Mouse (Mus musculus): Measurements from ENCODE around the gene Krtdap. TPM values are rescaled to one million over a fixed set of nuclear protein-coding genes. Genes with fewer than 3 reads are reported as not detected.

The Krtdap gene
- polyA plus RNA-seq (2015; fragmentation: Illumina TruSeq; extraction: RNeasy Lipid Tissue Mini Kit (QIAGEN cat#74804); ENCODE audit: low read depth, low replicate concordance): not detected

GRCm38 (mm10) chr7:30787377-30788022, at the start of gene Krtdap:
TSS of gene Krtdap (plus strand) at chr7:30787896.

GRCm38 (mm10) chr7:30743617-30744016, 44.1 kb upstream of the Krtdap start, which contains the start of gene Gapdhs:
TSS of gene Gapdhs (minus strand) at chr7:30743681.

DNA sequence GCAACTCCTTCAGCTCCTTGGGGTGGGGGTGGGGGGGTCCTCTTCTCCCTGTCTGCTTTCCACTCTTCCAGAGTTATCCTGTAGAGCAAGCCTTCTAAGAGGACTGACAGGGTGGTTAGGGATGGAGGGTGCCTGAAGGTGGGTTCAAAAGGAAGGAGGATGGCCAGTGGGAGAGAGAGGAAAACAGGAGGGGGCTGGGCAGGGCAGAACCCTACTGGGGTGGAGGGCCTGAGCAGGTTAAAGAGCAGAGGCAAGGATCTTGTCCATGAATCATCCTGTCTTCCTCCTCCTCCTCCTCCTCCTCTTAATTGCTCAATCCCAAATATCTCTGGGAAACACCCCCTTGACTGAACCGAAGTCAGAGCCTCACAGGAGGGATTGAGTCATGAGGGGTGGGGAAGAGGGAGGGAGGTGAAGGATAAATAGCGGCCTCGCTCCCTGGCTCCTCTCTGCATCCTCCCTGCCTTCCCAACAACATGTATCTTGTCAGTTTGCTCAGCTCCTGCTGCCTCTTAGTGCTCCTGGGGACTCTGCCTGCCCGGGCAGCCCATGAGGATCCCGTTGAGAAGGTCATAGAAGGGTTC, 36.5 kb upstream of the Krtdap start, which contains the start of gene Sbsn:
TSS of gene Sbsn (plus strand) at position 386 of the 584 bp plus-strand sequence.

DNA sequence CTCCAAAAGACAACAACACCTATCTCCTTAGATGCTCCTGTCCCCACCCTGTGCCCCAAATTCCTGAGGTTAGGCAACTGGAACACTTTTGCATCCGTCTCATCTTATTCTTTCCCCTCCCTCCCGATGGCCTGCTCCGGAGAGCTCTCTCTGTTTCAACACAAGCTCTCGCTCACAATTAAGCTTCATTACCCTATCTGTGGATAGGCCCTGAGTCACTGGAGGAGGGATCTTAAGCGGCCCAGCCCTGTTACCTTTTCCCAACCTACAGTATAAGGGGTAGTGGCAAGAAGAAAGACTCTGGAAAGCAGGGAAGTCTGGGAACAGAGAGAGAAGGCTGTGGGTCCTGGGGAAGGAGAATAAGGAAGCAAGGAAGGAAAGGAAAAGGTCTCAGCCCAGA, 24.2 kb upstream of the Krtdap start, which contains the start of gene Dmkn:
TSS of gene Dmkn (plus strand) at position 301 of the 400 bp plus-strand sequence.

GRCm38 (mm10) chr7:30823675-30824074, 36.0 kb downstream of the Krtdap start, which contains the start of gene Ffar2:
TSS of gene Ffar2 (minus strand) at chr7:30823775.

Other genes starting within 250 kb of the Krtdap start
- gene Hspb6, start 235.7 kb upstream of the Krtdap start, polyA plus RNA-seq (2015; fragmentation: Illumina TruSeq; extraction: RNeasy Lipid Tissue Mini Kit (QIAGEN cat#74804); ENCODE audit: low read depth, low replicate concordance): 7.9 TPM
- 4.5 TPM for gene Proser3, start 235.6 kb upstream of the Krtdap start, polyA plus RNA-seq (2015; fragmentation: Illumina TruSeq; extraction: RNeasy Lipid Tissue Mini Kit (QIAGEN cat#74804); ENCODE audit: low read depth, low replicate concordance)
- 51.4 TPM for gene Lin37, start 228.1 kb upstream of the Krtdap start, polyA plus RNA-seq (2015; fragmentation: Illumina TruSeq; extraction: RNeasy Lipid Tissue Mini Kit (QIAGEN cat#74804); ENCODE audit: low read depth, low replicate concordance)
- gene U2af1l4, start 224.6 kb upstream of the Krtdap start, polyA plus RNA-seq (2015; fragmentation: Illumina TruSeq; extraction: RNeasy Lipid Tissue Mini Kit (QIAGEN cat#74804); ENCODE audit: low read depth, low replicate concordance): 85.7 TPM
- 6.7 TPM for gene Gm49396, start 224.6 kb upstream of the Krtdap start, polyA plus RNA-seq (2015; fragmentation: Illumina TruSeq; extraction: RNeasy Lipid Tissue Mini Kit (QIAGEN cat#74804); ENCODE audit: low read depth, low replicate concordance)
- 158 TPM for gene Psenen, start 224.3 kb upstream of the Krtdap start, polyA plus RNA-seq (2015; fragmentation: Illumina TruSeq; extraction: RNeasy Lipid Tissue Mini Kit (QIAGEN cat#74804); ENCODE audit: low read depth, low replicate concordance)
- 1.5 TPM for gene Igflr1, start 222.5 kb upstream of the Krtdap start, polyA plus RNA-seq (2015; fragmentation: Illumina TruSeq; extraction: RNeasy Lipid Tissue Mini Kit (QIAGEN cat#74804); ENCODE audit: low read depth, low replicate concordance)
- gene Kmt2b, start 199.2 kb upstream of the Krtdap start, polyA plus RNA-seq (2015; fragmentation: Illumina TruSeq; extraction: RNeasy Lipid Tissue Mini Kit (QIAGEN cat#74804); ENCODE audit: low read depth, low replicate concordance): 25.9 TPM
- not detected for gene Zbtb32, start 189.0 kb upstream of the Krtdap start, polyA plus RNA-seq (2015; fragmentation: Illumina TruSeq; extraction: RNeasy Lipid Tissue Mini Kit (QIAGEN cat#74804); ENCODE audit: low read depth, low replicate concordance)
- 1.1 TPM for gene Upk1a, start 175.0 kb upstream of the Krtdap start, polyA plus RNA-seq (2015; fragmentation: Illumina TruSeq; extraction: RNeasy Lipid Tissue Mini Kit (QIAGEN cat#74804); ENCODE audit: low read depth, low replicate concordance)
- 1,546 TPM for gene Cox6b1, start 161.7 kb upstream of the Krtdap start, polyA plus RNA-seq (2015; fragmentation: Illumina TruSeq; extraction: RNeasy Lipid Tissue Mini Kit (QIAGEN cat#74804); ENCODE audit: low read depth, low replicate concordance)
- gene Etv2, start 152.0 kb upstream of the Krtdap start, polyA plus RNA-seq (2015; fragmentation: Illumina TruSeq; extraction: RNeasy Lipid Tissue Mini Kit (QIAGEN cat#74804); ENCODE audit: low read depth, low replicate concordance): not detected
- 72.4 TPM for gene Rbm42, start 137.6 kb upstream of the Krtdap start, polyA plus RNA-seq (2015; fragmentation: Illumina TruSeq; extraction: RNeasy Lipid Tissue Mini Kit (QIAGEN cat#74804); ENCODE audit: low read depth, low replicate concordance)
- 6.4 TPM for gene Haus5, start 122.9 kb upstream of the Krtdap start, polyA plus RNA-seq (2015; fragmentation: Illumina TruSeq; extraction: RNeasy Lipid Tissue Mini Kit (QIAGEN cat#74804); ENCODE audit: low read depth, low replicate concordance)
- gene Pmis2, start 116.3 kb upstream of the Krtdap start, polyA plus RNA-seq (2015; fragmentation: Illumina TruSeq; extraction: RNeasy Lipid Tissue Mini Kit (QIAGEN cat#74804); ENCODE audit: low read depth, low replicate concordance): not detected
- not detected for gene 2200002J24Rik, start 89.0 kb upstream of the Krtdap start, polyA plus RNA-seq (2015; fragmentation: Illumina TruSeq; extraction: RNeasy Lipid Tissue Mini Kit (QIAGEN cat#74804); ENCODE audit: low read depth, low replicate concordance)
- 0.59 TPM for gene Atp4a, start 75.7 kb upstream of the Krtdap start, polyA plus RNA-seq (2015; fragmentation: Illumina TruSeq; extraction: RNeasy Lipid Tissue Mini Kit (QIAGEN cat#74804); ENCODE audit: low read depth, low replicate concordance)
- 184 TPM for gene Tmem147, start 58.4 kb upstream of the Krtdap start, polyA plus RNA-seq (2015; fragmentation: Illumina TruSeq; extraction: RNeasy Lipid Tissue Mini Kit (QIAGEN cat#74804); ENCODE audit: low read depth, low replicate concordance)
- not detected for gene Gapdhs, start 44.2 kb upstream of the Krtdap start, polyA plus RNA-seq (2015; fragmentation: Illumina TruSeq; extraction: RNeasy Lipid Tissue Mini Kit (QIAGEN cat#74804); ENCODE audit: low read depth, low replicate concordance)
- 6.5 TPM for gene Sbsn, start 36.4 kb upstream of the Krtdap start, polyA plus RNA-seq (2015; fragmentation: Illumina TruSeq; extraction: RNeasy Lipid Tissue Mini Kit (QIAGEN cat#74804); ENCODE audit: low read depth, low replicate concordance)
- gene Dmkn, start 24.1 kb upstream of the Krtdap start, polyA plus RNA-seq (2015; fragmentation: Illumina TruSeq; extraction: RNeasy Lipid Tissue Mini Kit (QIAGEN cat#74804); ENCODE audit: low read depth, low replicate concordance): 14.4 TPM
- gene Ffar2, start 35.9 kb downstream of the Krtdap start, polyA plus RNA-seq (2015; fragmentation: Illumina TruSeq; extraction: RNeasy Lipid Tissue Mini Kit (QIAGEN cat#74804); ENCODE audit: low read depth, low replicate concordance): not detected
- gene Ffar3, start 68.3 kb downstream of the Krtdap start, polyA plus RNA-seq (2015; fragmentation: Illumina TruSeq; extraction: RNeasy Lipid Tissue Mini Kit (QIAGEN cat#74804); ENCODE audit: low read depth, low replicate concordance): not detected
- gene Ffar1, start 73.7 kb downstream of the Krtdap start, polyA plus RNA-seq (2015; fragmentation: Illumina TruSeq; extraction: RNeasy Lipid Tissue Mini Kit (QIAGEN cat#74804); ENCODE audit: low read depth, low replicate concordance): not detected
- gene Cd22, start 92.4 kb downstream of the Krtdap start, polyA plus RNA-seq (2015; fragmentation: Illumina TruSeq; extraction: RNeasy Lipid Tissue Mini Kit (QIAGEN cat#74804); ENCODE audit: low read depth, low replicate concordance): 0.55 TPM
- 324 TPM for gene Mag, start 127.0 kb downstream of the Krtdap start, polyA plus RNA-seq (2015; fragmentation: Illumina TruSeq; extraction: RNeasy Lipid Tissue Mini Kit (QIAGEN cat#74804); ENCODE audit: low read depth, low replicate concordance)
- gene Hamp2, start 136.8 kb downstream of the Krtdap start, polyA plus RNA-seq (2015; fragmentation: Illumina TruSeq; extraction: RNeasy Lipid Tissue Mini Kit (QIAGEN cat#74804); ENCODE audit: low read depth, low replicate concordance): not detected
- gene Hamp, start 156.1 kb downstream of the Krtdap start, polyA plus RNA-seq (2015; fragmentation: Illumina TruSeq; extraction: RNeasy Lipid Tissue Mini Kit (QIAGEN cat#74804); ENCODE audit: low read depth, low replicate concordance): not detected
- 193 TPM for gene Usf2, start 168.9 kb downstream of the Krtdap start, polyA plus RNA-seq (2015; fragmentation: Illumina TruSeq; extraction: RNeasy Lipid Tissue Mini Kit (QIAGEN cat#74804); ENCODE audit: low read depth, low replicate concordance)
- gene Lsr, start 185.6 kb downstream of the Krtdap start, polyA plus RNA-seq (2015; fragmentation: Illumina TruSeq; extraction: RNeasy Lipid Tissue Mini Kit (QIAGEN cat#74804); ENCODE audit: low read depth, low replicate concordance): 8.0 TPM
- not detected for gene Fam187b, start 185.9 kb downstream of the Krtdap start, polyA plus RNA-seq (2015; fragmentation: Illumina TruSeq; extraction: RNeasy Lipid Tissue Mini Kit (QIAGEN cat#74804); ENCODE audit: low read depth, low replicate concordance)